Mouse (Mus musculus) frontal cortex, adult (tissue): Measurements from ENCODE around the gene Col1a1.
A peak's percentile ranks its signal among the peaks of the same experiment; 100 is the strongest.

Experiments used
- ATAC-seq: cut with Nextera tagmentation; 2 replicates; pipeline ENCODE4 v1.9.2; 2017; ENCODE audit warnings: mild to moderate bottlenecking, moderate library complexity, mixed read lengths; ENCODE audit not compliant: low TSS enrichment

Col1a1 gene

DNA sequence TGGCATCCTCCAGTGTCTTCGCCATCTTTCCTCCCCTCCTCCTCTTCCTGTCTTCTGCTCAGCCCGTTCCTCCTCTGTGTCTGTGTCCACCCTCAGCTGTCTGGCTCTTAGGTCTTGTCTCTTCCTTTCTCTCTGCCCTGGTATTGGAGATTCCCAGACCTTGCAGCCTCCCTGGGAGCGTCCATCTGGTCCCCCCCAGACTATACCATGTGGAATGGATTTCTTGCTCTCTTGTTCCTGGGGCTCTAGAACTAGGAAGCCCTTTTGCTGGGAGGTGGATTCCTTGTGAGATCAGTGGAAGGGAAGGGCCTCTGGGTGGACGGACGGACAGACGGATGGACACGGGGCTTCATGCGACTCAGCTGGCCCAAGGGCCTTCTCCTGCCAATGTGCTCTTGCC is 60.1 kb downstream of the Col1a1 start:
- ATAC-seq = no peak

DNA sequence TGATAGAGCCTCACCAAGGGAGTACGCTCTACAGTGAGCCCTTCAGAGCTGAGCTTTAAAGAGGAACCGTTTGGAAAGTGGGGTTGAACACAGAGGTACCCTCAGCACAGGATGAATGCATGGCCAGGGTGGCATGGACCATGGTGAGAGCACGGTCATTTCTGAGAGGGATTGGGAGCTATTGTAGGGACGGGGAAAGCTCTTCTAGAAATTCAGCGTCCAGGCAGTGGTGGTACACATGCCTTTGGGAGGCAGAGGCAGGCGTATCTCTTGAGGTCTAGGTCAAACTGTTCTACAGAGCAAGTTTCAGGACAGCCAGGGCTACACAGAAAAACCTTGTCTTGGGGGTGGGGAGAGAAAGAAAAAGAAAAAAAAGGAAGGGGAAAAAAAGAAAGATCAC is 61.0 kb downstream of the Col1a1 start:
- ATAC-seq = no peak

DNA sequence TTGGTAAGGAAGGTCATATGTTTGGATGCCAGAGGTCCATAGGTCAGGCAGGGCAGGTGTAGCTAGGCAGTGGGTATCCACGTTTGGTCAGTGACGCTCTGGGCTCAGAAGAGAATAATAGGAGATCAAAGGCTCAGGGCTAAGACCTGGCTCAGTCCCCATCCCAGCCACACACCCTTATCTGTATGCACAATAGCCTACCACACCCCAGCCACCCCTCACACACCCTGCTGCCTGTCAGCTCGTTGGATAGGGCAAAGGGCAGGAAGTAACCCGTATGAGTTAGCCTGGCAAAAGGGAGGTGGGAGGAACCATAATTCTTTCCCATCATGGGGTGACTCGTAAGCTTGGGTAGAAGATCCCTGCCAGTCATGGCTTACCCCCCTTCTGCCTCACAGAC is 61.6 kb downstream of the Col1a1 start:
- no peak for ATAC-seq

- peak; percentile 39 for ATAC-seq
Observed at GRCm38 (mm10) chr11:94998041-94998531, 62.1 kb downstream of the Col1a1 start.

- no peak for ATAC-seq
Observed at GRCm38 (mm10) chr11:95000128-95000527, 64.1 kb downstream of the Col1a1 start.

GRCm38 (mm10) chr11:95000548-95000947 is 64.5 kb downstream of the Col1a1 start:
- no peak for ATAC-seq

DNA sequence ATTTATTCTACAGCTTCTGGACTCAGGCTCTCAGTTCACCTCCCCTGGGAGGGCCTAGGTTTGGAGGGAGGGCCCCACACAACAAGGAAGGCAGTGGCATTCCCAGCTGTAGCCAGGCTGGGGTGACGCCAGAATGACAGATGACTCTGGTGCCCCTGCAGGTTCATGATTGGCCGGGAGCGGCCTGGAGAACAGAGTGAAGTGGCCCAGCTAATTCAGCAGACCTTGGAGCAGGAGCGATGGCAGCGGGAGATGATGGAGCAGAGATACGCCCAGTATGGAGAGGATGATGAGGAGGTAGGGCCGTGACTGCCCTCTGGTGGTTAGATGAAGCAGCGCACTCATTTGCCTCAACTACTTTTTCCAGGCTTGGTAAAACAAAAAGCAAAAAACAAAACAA is 65.0 kb downstream of the Col1a1 start:
- no peak for ATAC-seq

DNA sequence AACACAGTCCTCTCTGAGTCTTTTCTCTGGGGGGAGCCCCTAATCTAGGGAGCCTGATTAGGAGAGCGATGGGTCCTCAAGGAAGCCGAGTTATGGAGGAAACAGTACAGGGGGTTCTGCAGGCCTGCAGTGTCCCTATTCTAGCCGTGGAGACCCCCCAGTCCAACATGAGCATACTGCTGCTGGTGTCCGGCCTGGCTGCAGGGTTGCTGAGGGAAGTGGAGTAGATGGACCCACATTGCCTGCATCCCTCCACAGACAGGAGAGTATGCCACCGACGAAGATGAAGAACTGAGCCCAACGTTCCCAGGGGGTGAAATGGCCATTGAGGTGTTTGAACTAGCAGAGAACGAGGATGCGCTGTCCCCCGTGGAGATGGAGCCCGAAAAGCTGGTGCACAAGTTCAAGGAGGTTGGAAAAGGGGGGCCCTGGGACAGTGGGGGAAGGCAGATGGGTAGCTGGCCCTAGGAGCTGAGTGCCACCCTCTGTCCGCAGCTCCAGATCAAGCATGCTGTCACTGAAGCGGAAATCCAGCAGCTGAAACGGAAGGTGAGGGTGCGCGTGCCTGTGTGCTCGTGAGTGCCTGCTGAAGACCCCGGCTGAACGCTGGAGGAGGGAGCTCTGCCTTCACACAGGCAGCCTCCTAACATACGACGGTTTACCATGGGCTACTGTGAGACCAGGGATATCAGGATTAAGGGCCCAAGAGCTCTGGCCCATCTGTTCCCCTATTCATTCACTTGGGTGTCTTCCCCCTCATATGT is 65.7 kb downstream of the Col1a1 start:
- ATAC-seq = no peak
